Mouse (Mus musculus): ENCODE measurements around the gene Erf. TPM values are rescaled to one million over a fixed set of nuclear protein-coding genes. Genes with fewer than 3 reads are reported as not detected.

Erf gene
- polyA plus RNA-seq, 1 experiment from 2014 or later, result 22.6 TPM

DNA sequence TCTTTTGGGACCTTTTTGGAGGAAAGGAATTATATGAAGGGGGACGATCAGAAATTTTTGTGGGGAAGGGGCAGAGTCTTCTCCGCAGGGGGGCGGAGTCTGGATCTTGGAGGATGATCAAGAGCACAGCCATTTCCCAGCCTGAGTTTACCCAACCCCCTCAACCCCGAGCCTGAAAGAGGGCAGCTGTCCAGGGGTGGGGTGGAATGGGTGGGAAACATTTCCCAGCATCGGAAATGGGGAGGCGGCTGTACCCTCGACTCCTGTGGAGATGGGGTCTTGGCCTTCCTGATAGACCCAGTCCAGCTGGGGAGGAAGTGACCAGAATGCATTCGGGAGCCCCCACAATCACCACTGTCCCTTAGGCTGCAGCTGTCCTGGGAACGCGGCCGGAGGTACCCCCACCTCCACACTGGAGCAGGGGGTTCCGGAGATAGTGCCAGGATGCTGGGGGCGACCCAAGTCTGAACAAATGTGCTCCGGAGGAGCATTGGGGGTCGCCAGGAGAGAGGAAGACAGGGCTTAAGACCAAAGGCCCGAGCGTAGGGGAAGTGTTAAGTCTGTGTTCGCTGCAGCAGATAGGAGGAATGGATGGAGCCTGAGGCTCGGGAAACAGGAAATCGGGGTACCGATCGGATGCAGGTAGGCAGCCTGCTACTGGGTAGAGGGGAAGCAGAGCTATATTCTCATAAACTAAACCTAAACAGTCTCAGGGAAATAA is 670 bp upstream of the Erf start:
- Histone ChIP-seq H3K9me3 (replicated peaks; ENCODE audit: control insufficient read depth, low read length) (no peaks in the 10 kb centered on the region), H3K36me3 (replicated peaks; ENCODE audit: control insufficient read depth, insufficient read depth, low read depth, low read length) (no peaks in the 10 kb centered on the region), H3K9ac (replicated peaks; ENCODE audit: low read length) (peak overlapping the region; percentile 93), H3K4me1 (ENCODE audit: control insufficient read depth, insufficient read depth, low read length) (peaks cover 14% of the 10 kb centered on the region), H3K4me2 (ENCODE audit: low read depth, low read length) (peak overlapping the region; percentile 95), H3K27ac (replicated peaks; ENCODE audit: low read depth, low read length) (peak overlapping the region; percentile 98), H3K4me3 (ENCODE audit: low read depth, low read length) (peak overlapping the region; percentile 99), H3K27me3 (ENCODE audit: control insufficient read depth, insufficient read depth, low read length) (no peaks in the 10 kb centered on the region)
- peak; percentile 76 for DNase-seq (ENCODE audit: low spot score)
- WGBS, result 2% methylated on average over 22 of the region's 22 CpGs
- ATAC-seq (replicated peaks; ENCODE audit: insufficient number of reproducible peaks, low FRiP score, low TSS enrichment, low read depth), result 0 out of 2 replicates have a peak, but pooled peaks have one; percentile 6

DNA sequence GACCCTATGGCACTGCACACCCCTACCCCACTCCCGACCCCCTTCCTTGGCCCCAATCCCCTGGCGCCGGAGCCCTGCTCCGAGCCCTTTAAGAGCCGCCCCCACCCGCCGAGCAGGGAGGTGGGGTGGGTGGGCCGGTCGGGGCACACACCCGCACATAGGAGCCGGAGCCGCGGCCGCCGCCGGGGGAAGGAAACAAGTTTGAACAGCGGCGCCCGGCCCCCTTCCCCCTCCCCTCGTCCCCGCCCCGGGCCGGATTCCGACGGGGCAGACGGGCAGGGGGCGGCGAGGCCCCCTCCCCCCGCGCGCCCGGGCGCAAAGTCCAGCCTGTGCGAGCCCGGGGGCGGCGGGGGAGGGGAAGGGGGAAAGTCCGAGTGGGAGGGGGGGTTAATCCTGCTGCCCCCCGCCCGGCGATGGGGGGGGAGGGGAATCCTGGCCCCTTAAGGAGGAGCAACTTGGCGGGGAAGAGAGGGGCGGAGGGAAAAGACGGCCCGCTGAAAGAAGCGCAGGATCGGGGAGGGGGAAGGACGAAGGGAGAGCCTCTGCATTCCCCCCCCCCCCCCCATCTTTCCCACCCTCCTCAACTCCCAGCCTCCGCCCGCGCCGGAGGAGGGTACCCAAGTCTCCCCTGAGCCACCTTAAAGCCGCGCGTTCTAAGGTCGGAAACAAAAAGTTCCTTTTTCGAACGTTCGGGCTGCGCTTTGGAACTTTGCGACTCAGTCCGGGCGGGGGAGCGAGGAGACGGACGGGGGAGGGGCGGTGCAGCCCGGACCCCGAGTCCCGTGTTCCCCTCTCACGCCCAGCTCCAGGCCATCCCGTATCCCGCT is 1.0 kb downstream of the Erf start:
- DNase-seq (ENCODE audit: low spot score), result peak; percentile 89
- Histone ChIP-seq H3K4me3 (ENCODE audit: low read depth, low read length) (peak overlapping the region; percentile 99), H3K9me3 (replicated peaks; ENCODE audit: control insufficient read depth, low read length) (no peaks in the 10 kb centered on the region), H3K36me3 (replicated peaks; ENCODE audit: control insufficient read depth, insufficient read depth, low read depth, low read length) (peaks cover 6% of the 10 kb centered on the region), H3K4me2 (ENCODE audit: low read depth, low read length) (peak overlapping the region; percentile 95), H3K9ac (replicated peaks; ENCODE audit: low read length) (peak overlapping the region; percentile 93), H3K4me1 (ENCODE audit: control insufficient read depth, insufficient read depth, low read length) (peaks cover 14% of the 10 kb centered on the region), H3K27me3 (ENCODE audit: control insufficient read depth, insufficient read depth, low read length) (no peaks in the 10 kb centered on the region), H3K27ac (replicated peaks; ENCODE audit: low read depth, low read length) (peak overlapping the region; percentile 98)
- WGBS, result 2% methylated on average over 34 of the region's 73 CpGs
- ATAC-seq (replicated peaks; ENCODE audit: insufficient number of reproducible peaks, low FRiP score, low TSS enrichment, low read depth), result peak; percentile 60

DNA sequence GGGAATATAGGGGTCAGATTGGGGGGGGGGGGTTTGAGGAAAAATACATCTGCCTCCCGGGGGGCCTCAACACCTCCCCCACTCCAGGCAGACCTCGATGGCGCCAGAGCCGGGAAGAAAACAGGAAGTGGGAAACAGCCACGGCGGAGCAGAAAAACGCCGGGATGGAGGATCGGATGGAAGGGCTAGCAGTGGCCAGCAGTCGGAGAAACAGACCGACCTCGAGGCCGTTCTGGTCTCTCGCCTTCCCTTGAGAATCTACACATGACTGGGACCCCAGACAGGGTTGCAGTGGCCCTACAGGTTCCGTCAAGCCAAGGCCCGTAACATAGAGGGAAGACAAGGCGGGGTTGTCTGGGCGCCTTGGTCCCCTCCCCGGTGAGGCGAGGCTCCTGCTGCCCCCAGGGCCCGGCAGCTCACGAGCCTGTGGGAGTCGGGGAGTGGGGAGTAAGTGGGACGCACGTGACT is 1.7 kb downstream of the Erf start:
- no peaks in the 10 kb centered on the region for H3K27me3 ChIP-seq (ENCODE audit: control insufficient read depth, insufficient read depth, low read length)
- peak overlapping the region; percentile 98 for H3K27ac ChIP-seq (replicated peaks; ENCODE audit: low read depth, low read length)
- H3K9ac ChIP-seq (replicated peaks; ENCODE audit: low read length), result peak overlapping the region; percentile 93
- H3K4me3 ChIP-seq (ENCODE audit: low read depth, low read length), result peak overlapping the region; percentile 99
- 0% methylated on average over 25 of the region's 25 CpGs for WGBS
- peaks cover 14% of the 10 kb centered on the region for H3K4me1 ChIP-seq (ENCODE audit: control insufficient read depth, insufficient read depth, low read length)
- H3K9me3 ChIP-seq (replicated peaks; ENCODE audit: control insufficient read depth, low read length), result no peaks in the 10 kb centered on the region
- peak; percentile 59 for DNase-seq (ENCODE audit: low spot score)
- no peak for ATAC-seq (replicated peaks; ENCODE audit: insufficient number of reproducible peaks, low FRiP score, low TSS enrichment, low read depth)
- peak overlapping the region; percentile 95 for H3K4me2 ChIP-seq (ENCODE audit: low read depth, low read length)
- H3K36me3 ChIP-seq (replicated peaks; ENCODE audit: control insufficient read depth, insufficient read depth, low read depth, low read length), result peaks cover 10% of the 10 kb centered on the region

DNA sequence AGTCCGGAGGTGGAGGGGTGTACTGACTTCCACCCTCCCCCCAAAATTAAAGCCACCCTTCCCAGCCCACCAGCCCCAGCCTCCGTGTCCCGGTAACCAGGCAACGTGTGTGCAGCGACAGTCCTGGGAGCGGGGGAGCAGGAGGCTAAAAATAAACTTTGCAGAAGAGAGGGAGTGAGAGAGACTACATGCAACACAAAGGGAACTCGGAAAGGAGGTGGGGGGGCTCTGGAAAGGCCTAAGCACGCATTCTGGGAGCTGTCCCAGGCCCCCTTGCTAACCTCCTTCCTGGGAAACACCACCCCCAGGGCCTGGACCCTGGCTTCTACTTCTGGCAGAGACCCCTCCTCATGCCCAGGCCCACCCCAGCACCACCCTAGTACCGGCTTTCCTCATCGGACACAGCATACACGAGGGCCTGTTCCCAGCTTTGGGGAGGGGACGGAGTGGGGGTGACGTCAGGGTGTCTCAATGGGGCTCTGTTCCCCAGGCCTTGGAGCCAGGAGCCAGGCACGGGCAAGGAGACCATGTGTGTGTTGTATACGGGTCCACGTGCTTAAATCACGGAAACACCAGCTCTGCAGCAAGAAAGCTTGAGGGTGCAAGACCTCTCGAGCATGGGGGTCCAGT is 2.4 kb downstream of the Erf start:
- Histone ChIP-seq H3K27me3 (ENCODE audit: control insufficient read depth, insufficient read depth, low read length) (no peaks in the 10 kb centered on the region), H3K4me2 (ENCODE audit: low read depth, low read length) (peak overlapping the region; percentile 95), H3K4me1 (ENCODE audit: control insufficient read depth, insufficient read depth, low read length) (peaks cover 14% of the 10 kb centered on the region)

DNA sequence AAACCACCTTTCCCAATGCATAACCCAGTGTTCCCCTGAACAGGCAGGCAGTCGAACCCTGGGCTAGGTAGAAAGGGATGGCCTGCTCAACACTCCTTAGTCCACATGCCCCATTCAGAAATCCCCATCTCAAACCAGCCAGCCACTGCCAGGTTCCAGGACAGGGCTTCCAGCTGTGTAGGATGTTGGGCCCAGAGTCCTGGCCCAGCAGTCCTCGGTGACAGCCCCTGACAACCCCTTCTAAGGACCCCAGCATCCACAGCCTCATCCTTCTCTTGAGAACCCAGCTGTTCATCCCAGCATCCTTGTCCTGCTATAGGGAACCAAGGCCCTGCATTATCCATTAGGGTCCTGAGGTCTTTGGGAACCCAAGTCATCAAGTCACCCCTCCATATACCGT is 3.1 kb downstream of the Erf start:
- WGBS, result 20% methylated on average over 3 of the region's 3 CpGs

More for the DNA sequence above, 2.4 kb downstream of the Erf start:
- ATAC-seq (replicated peaks; ENCODE audit: insufficient number of reproducible peaks, low FRiP score, low TSS enrichment, low read depth), result peak; percentile 15
- under 1% methylated on average over 18 of the region's 18 CpGs for WGBS
- peaks cover 10% of the 10 kb centered on the region for H3K36me3 ChIP-seq (replicated peaks; ENCODE audit: control insufficient read depth, insufficient read depth, low read depth, low read length)
- no peaks in the 10 kb centered on the region for H3K9me3 ChIP-seq (replicated peaks; ENCODE audit: control insufficient read depth, low read length)
- peak overlapping the region; percentile 99 for H3K4me3 ChIP-seq (ENCODE audit: low read depth, low read length)
- H3K27ac ChIP-seq (replicated peaks; ENCODE audit: low read depth, low read length), result peak overlapping the region; percentile 98
- peak; percentile 39 for DNase-seq (ENCODE audit: low spot score)
- H3K9ac ChIP-seq (replicated peaks; ENCODE audit: low read length), result peak overlapping the region; percentile 93

DNA sequence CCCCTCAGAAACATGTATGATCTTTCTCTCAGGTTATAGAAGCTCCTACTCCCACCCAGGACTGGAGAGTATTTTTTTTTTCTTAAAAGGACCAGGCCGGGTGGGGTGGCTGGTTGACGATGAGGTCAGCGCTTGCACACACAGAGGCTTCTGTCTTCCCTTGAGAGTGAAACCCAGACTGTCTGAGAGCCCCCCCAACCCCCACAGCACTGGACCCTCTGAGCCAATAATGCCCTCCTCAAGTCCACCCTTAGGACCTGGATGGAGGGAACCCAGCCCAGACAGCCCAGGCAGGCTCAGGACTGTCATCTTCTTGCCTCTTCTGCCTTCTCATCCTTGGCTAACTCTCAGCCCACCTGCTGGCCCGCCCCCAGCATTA is 3.8 kb downstream of the Erf start:
- ATAC-seq (replicated peaks; ENCODE audit: insufficient number of reproducible peaks, low FRiP score, low TSS enrichment, low read depth), result no peak
- 56% methylated on average over 4 of the region's 4 CpGs for WGBS
- peak overlapping the region; percentile 5 for H3K9ac ChIP-seq (replicated peaks; ENCODE audit: low read length)
- no peaks in the 10 kb centered on the region for H3K27me3 ChIP-seq (ENCODE audit: control insufficient read depth, insufficient read depth, low read length)
- H3K4me2 ChIP-seq (ENCODE audit: low read depth, low read length), result peak overlapping the region; percentile 95
- peaks cover 10% of the 10 kb centered on the region for H3K36me3 ChIP-seq (replicated peaks; ENCODE audit: control insufficient read depth, insufficient read depth, low read depth, low read length)
- peak overlapping the region; percentile 12 for H3K4me3 ChIP-seq (ENCODE audit: low read depth, low read length)
- no peaks in the 10 kb centered on the region for H3K9me3 ChIP-seq (replicated peaks; ENCODE audit: control insufficient read depth, low read length)
- H3K4me1 ChIP-seq (ENCODE audit: control insufficient read depth, insufficient read depth, low read length), result peaks cover 14% of the 10 kb centered on the region
- peak overlapping the region; percentile 48; the same call in 1 of the 2 replicates for H3K27ac ChIP-seq (replicated peaks; ENCODE audit: low read depth, low read length)
- no peak for DNase-seq (ENCODE audit: low spot score)

More for the DNA sequence above, 3.1 kb downstream of the Erf start:
- Histone ChIP-seq H3K4me3 (ENCODE audit: low read depth, low read length) (peak overlapping the region; percentile 99), H3K27me3 (ENCODE audit: control insufficient read depth, insufficient read depth, low read length) (no peaks in the 10 kb centered on the region), H3K9ac (replicated peaks; ENCODE audit: low read length) (peak overlapping the region; percentile 93), H3K9me3 (replicated peaks; ENCODE audit: control insufficient read depth, low read length) (no peaks in the 10 kb centered on the region), H3K27ac (replicated peaks; ENCODE audit: low read depth, low read length) (peak overlapping the region; percentile 98), H3K36me3 (replicated peaks; ENCODE audit: control insufficient read depth, insufficient read depth, low read depth, low read length) (peaks cover 10% of the 10 kb centered on the region), H3K4me2 (ENCODE audit: low read depth, low read length) (peak overlapping the region; percentile 95), H3K4me1 (ENCODE audit: control insufficient read depth, insufficient read depth, low read length) (peaks cover 14% of the 10 kb centered on the region)
- ATAC-seq (replicated peaks; ENCODE audit: insufficient number of reproducible peaks, low FRiP score, low TSS enrichment, low read depth), result no peak
- no peak for DNase-seq (ENCODE audit: low spot score)

DNA sequence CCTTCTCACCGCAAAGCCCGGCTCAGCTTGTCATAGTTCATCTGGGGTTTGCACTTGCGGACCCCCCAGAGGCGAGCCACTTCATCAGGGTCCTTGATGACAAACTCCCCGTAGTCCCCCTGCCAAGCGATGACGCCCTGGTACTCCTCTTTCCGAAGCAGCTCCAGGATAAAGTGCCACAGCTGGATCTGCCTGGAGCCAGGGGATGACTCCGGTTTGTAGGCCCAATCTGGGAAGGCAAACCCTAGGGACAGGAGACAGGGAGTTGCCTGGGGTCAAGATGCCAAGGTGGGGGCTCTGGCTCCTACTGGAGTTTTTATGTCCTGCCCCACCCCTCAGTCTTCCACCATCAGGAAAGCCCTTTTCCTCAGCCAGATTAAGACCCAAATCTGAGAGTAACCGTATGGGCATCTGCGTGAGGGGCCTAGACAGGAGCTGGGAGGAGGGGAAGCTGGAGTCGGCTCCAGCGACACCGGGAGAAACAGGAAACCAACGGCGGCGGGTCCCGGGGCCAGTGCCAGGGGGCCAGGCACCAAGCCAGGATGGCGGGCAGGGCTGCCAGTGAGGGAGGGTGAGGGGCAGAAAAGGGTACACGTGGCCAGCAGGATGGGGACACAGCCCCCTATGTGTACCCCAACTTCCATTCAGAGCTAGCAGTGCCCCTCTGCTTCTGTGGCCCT is 4.3 kb downstream of the Erf start:
- Histone ChIP-seq H3K9ac (replicated peaks; ENCODE audit: low read length) (peak overlapping the region; percentile 5), H3K27ac (replicated peaks; ENCODE audit: low read depth, low read length) (peak overlapping the region; percentile 48; the same call in 1 of the 2 replicates), H3K4me1 (ENCODE audit: control insufficient read depth, insufficient read depth, low read length) (peaks cover 14% of the 10 kb centered on the region), H3K4me2 (ENCODE audit: low read depth, low read length) (peak overlapping the region; percentile 95), H3K36me3 (replicated peaks; ENCODE audit: control insufficient read depth, insufficient read depth, low read depth, low read length) (peaks cover 10% of the 10 kb centered on the region), H3K9me3 (replicated peaks; ENCODE audit: control insufficient read depth, low read length) (no peaks in the 10 kb centered on the region), H3K4me3 (ENCODE audit: low read depth, low read length) (no peak overlapping the region), H3K27me3 (ENCODE audit: control insufficient read depth, insufficient read depth, low read length) (no peaks in the 10 kb centered on the region)
- WGBS, result 61% methylated on average over 20 of the region's 20 CpGs
- no peak for ATAC-seq (replicated peaks; ENCODE audit: insufficient number of reproducible peaks, low FRiP score, low TSS enrichment, low read depth)
- DNase-seq (ENCODE audit: low spot score), result no peak

Measured in embryonic facial prominence, embryonic 11.5 days (tissue).